Mouse (Mus musculus): ENCODE measurements around the gene Irgm2. TPM values are rescaled to one million over a fixed set of nuclear protein-coding genes. Genes with fewer than 3 reads are reported as not detected.
A peak's percentile ranks its signal among the peaks of the same experiment; 100 is the strongest.

The Irgm2 gene
- polyA plus RNA-seq, 1 experiment from 2014 or later: 1.3 TPM

- Histone ChIP-seq H3K9ac (replicated peaks) (no peak overlapping the region), H3K36me3 (peaks cover 8% of the 10 kb centered on the region), H3K9me3 (replicated peaks) (no peaks in the 10 kb centered on the region), H3K27ac (replicated peaks) (no peak overlapping the region), H3K4me2 (no peak overlapping the region), H3K4me1 (no peaks in the 10 kb centered on the region), H3K27me3 (replicated peaks) (no peaks in the 10 kb centered on the region), H3K4me3 (replicated peaks) (no peak overlapping the region)
- 95% methylated on average over 3 of the region's 3 CpGs for WGBS
- ATAC-seq (ENCODE audit: low FRiP score): no peak
Measured at GRCm38 (mm10) chr11:58183579-58183978, 15.8 kb upstream of the Irgm2 start.

- 91% methylated on average over 6 of the region's 6 CpGs for WGBS
- H3K36me3 ChIP-seq: no peaks in the 10 kb centered on the region
- ATAC-seq (ENCODE audit: low FRiP score): no peak
- H3K9ac ChIP-seq (replicated peaks): no peak overlapping the region
- no peaks in the 10 kb centered on the region for H3K9me3 ChIP-seq (replicated peaks)
- H3K27ac ChIP-seq (replicated peaks): no peak overlapping the region
- no peaks in the 10 kb centered on the region for H3K27me3 ChIP-seq (replicated peaks)
- H3K4me3 ChIP-seq (replicated peaks): no peak overlapping the region
- H3K4me2 ChIP-seq: no peak overlapping the region
- H3K4me1 ChIP-seq: no peaks in the 10 kb centered on the region
Measured at GRCm38 (mm10) chr11:58189675-58190074, 9.7 kb upstream of the Irgm2 start.

GRCm38 (mm10) chr11:58193326-58193725 is 6.1 kb upstream of the Irgm2 start:
- H3K4me1 ChIP-seq: no peaks in the 10 kb centered on the region
- ATAC-seq (ENCODE audit: low FRiP score): no peak
- H3K9ac ChIP-seq (replicated peaks): no peak overlapping the region
- H3K27ac ChIP-seq (replicated peaks): no peak overlapping the region
- no peaks in the 10 kb centered on the region for H3K9me3 ChIP-seq (replicated peaks)
- H3K36me3 ChIP-seq: no peaks in the 10 kb centered on the region
- H3K27me3 ChIP-seq (replicated peaks): no peaks in the 10 kb centered on the region
- no peak overlapping the region for H3K4me2 ChIP-seq
- WGBS: 87% methylated on average over 3 of the region's 3 CpGs
- no peak overlapping the region for H3K4me3 ChIP-seq (replicated peaks)

- Histone ChIP-seq H3K4me1 (peaks cover under 1% of the 10 kb centered on the region; the same call in 1 of the 2 replicates), H3K27me3 (replicated peaks) (no peaks in the 10 kb centered on the region), H3K9me3 (replicated peaks) (no peaks in the 10 kb centered on the region), H3K4me3 (replicated peaks) (no peak overlapping the region), H3K27ac (replicated peaks) (no peak overlapping the region), H3K4me2 (no peak overlapping the region), H3K9ac (replicated peaks) (no peak overlapping the region), H3K36me3 (no peaks in the 10 kb centered on the region)
- ATAC-seq (ENCODE audit: low FRiP score): no peak
- WGBS: 51% methylated on average over 4 of the region's 4 CpGs
Measured at GRCm38 (mm10) chr11:58193860-58194520, 5.4 kb upstream of the Irgm2 start.

GRCm38 (mm10) chr11:58198663-58199062 is 755 bp upstream of the Irgm2 start:
- H3K9ac ChIP-seq (replicated peaks): no peak overlapping the region
- no peak overlapping the region for H3K4me3 ChIP-seq (replicated peaks)
- H3K27ac ChIP-seq (replicated peaks): no peak overlapping the region
- WGBS: 81% methylated on average over 4 of the region's 4 CpGs
- H3K27me3 ChIP-seq (replicated peaks): no peaks in the 10 kb centered on the region
- no peaks in the 10 kb centered on the region for H3K9me3 ChIP-seq (replicated peaks)
- no peaks in the 10 kb centered on the region for H3K36me3 ChIP-seq
- no peak for ATAC-seq (ENCODE audit: low FRiP score)
- peaks cover 3% of the 10 kb centered on the region; the same call in 1 of the 2 replicates for H3K4me1 ChIP-seq
- peak overlapping the region; percentile 64 for H3K4me2 ChIP-seq

- Histone ChIP-seq H3K36me3 (no peaks in the 10 kb centered on the region), H3K27ac (replicated peaks) (no peak overlapping the region), H3K9ac (replicated peaks) (no peak overlapping the region), H3K9me3 (replicated peaks) (no peaks in the 10 kb centered on the region), H3K4me2 (no peak overlapping the region), H3K4me1 (peaks cover 3% of the 10 kb centered on the region; the same call in 1 of the 2 replicates), H3K4me3 (replicated peaks) (no peak overlapping the region), H3K27me3 (replicated peaks) (no peaks in the 10 kb centered on the region)
- 90% methylated on average over 4 of the region's 4 CpGs for WGBS
- no peak for ATAC-seq (ENCODE audit: low FRiP score)
Measured at GRCm38 (mm10) chr11:58200226-58200625, 808 bp downstream of the Irgm2 start.

GRCm38 (mm10) chr11:58201052-58201451 is 1.6 kb downstream of the Irgm2 start:
- Histone ChIP-seq H3K36me3 (no peaks in the 10 kb centered on the region), H3K9ac (replicated peaks) (no peak overlapping the region), H3K4me1 (peaks cover 3% of the 10 kb centered on the region; the same call in 1 of the 2 replicates), H3K9me3 (replicated peaks) (no peaks in the 10 kb centered on the region), H3K27me3 (replicated peaks) (no peaks in the 10 kb centered on the region), H3K4me2 (no peak overlapping the region), H3K4me3 (replicated peaks) (no peak overlapping the region), H3K27ac (replicated peaks) (no peak overlapping the region)
- WGBS: 83% methylated on average over 12 of the region's 12 CpGs
- ATAC-seq (ENCODE audit: low FRiP score): no peak

- no peaks in the 10 kb centered on the region for H3K27me3 ChIP-seq (replicated peaks)
- no peaks in the 10 kb centered on the region for H3K36me3 ChIP-seq
- H3K4me3 ChIP-seq (replicated peaks): no peak overlapping the region
- no peak overlapping the region for H3K9ac ChIP-seq (replicated peaks)
- no peak overlapping the region for H3K27ac ChIP-seq (replicated peaks)
- H3K4me1 ChIP-seq: peaks cover 7% of the 10 kb centered on the region
- no peaks in the 10 kb centered on the region for H3K9me3 ChIP-seq (replicated peaks)
- no peak for ATAC-seq (ENCODE audit: low FRiP score)
- 100% methylated on average over 1 of the region's 1 CpGs for WGBS
- no peak overlapping the region for H3K4me2 ChIP-seq
Measured at GRCm38 (mm10) chr11:58210321-58210886, 11.0 kb downstream of the Irgm2 start.

GRCm38 (mm10) chr11:58211062-58211681 is 11.8 kb downstream of the Irgm2 start:
- Histone ChIP-seq H3K4me3 (replicated peaks) (no peak overlapping the region), H3K4me2 (peak overlapping the region; percentile 5; the same call in 1 of the 2 replicates), H3K27ac (replicated peaks) (no peak overlapping the region), H3K36me3 (no peaks in the 10 kb centered on the region), H3K27me3 (replicated peaks) (no peaks in the 10 kb centered on the region), H3K9ac (replicated peaks) (no peak overlapping the region), H3K9me3 (replicated peaks) (no peaks in the 10 kb centered on the region), H3K4me1 (peaks cover 7% of the 10 kb centered on the region)
- 19% methylated on average over 9 of the region's 9 CpGs for WGBS
- ATAC-seq (ENCODE audit: low FRiP score): no peak

GRCm38 (mm10) chr11:58211682-58212067 is 12.3 kb downstream of the Irgm2 start:
- H3K4me1 ChIP-seq: peaks cover 7% of the 10 kb centered on the region
- no peak overlapping the region for H3K4me3 ChIP-seq (replicated peaks)
- no peak overlapping the region for H3K9ac ChIP-seq (replicated peaks)
- no peak overlapping the region for H3K4me2 ChIP-seq
- H3K27ac ChIP-seq (replicated peaks): no peak overlapping the region
- H3K27me3 ChIP-seq (replicated peaks): no peaks in the 10 kb centered on the region
- no peak for ATAC-seq (ENCODE audit: low FRiP score)
- 10% methylated on average over 2 of the region's 2 CpGs for WGBS
- no peaks in the 10 kb centered on the region for H3K36me3 ChIP-seq
- H3K9me3 ChIP-seq (replicated peaks): no peaks in the 10 kb centered on the region

GRCm38 (mm10) chr11:58213673-58214342 is 14.4 kb downstream of the Irgm2 start:
- 80% methylated on average over 7 of the region's 7 CpGs for WGBS
- H3K9me3 ChIP-seq (replicated peaks): no peaks in the 10 kb centered on the region
- ATAC-seq (ENCODE audit: low FRiP score): no peak
- H3K9ac ChIP-seq (replicated peaks): no peak overlapping the region
- H3K36me3 ChIP-seq: no peaks in the 10 kb centered on the region
- no peak overlapping the region for H3K27ac ChIP-seq (replicated peaks)
- peaks cover 7% of the 10 kb centered on the region for H3K4me1 ChIP-seq
- H3K27me3 ChIP-seq (replicated peaks): no peaks in the 10 kb centered on the region
- no peak overlapping the region for H3K4me2 ChIP-seq
- H3K4me3 ChIP-seq (replicated peaks): no peak overlapping the region
